In genomic region chr1:66816837-66817452, GRCm38 (mm10) we compare ENCODE assay signal across 8 mouse cellular contexts. TPM values are rescaled to one million over a fixed set of nuclear protein-coding genes. Genes with fewer than 3 reads are reported as not detected.
DNase-seq lines count a peak whose midpoint lies in the region; ATAC-seq lines count a peak whose summit lies in the region.

No protein-coding gene starts in this region.

- H3K9ac ChIP-seq in intestine, embryonic 15.5 days: peak overlapping the region; percentile 89

- intact Hi-C loops in gastrocnemius, postnatal 14 days (cut with DNase I; ENCODE audit: low total_unique reads): no loop called here
- intact Hi-C loops in left cerebral cortex, postnatal 14 days (cut with DNase I): loop anchor here (2.0 kb wide), 1 partner anchor 116 kb away; the partner anchor contains the start of gene Rpe

- WGBS in intestine, embryonic 15.5 days: 0% methylated on average over 38 of the region's 63 CpGs

- peak overlapping the region; percentile 97 for H3K27ac ChIP-seq in intestine, embryonic 15.5 days

- no peaks in the 10 kb centered on the region for H3K36me3 ChIP-seq in intestine, embryonic 15.5 days

- peak; percentile 88 for ATAC-seq in intestine, embryonic 15.5 days
- peak; percentile 31 for ATAC-seq in megakaryocyte-erythroid progenitor cell, adult 5-6 weeks (replicated peaks; ENCODE audit: low FRiP score, low TSS enrichment, poor library complexity, severe bottlenecking)

- no peaks in the 10 kb centered on the region for H3K4me1 ChIP-seq in intestine, embryonic 15.5 days (replicated peaks)

- H3K4me2 ChIP-seq in intestine, embryonic 15.5 days (replicated peaks): peak overlapping the region; percentile 57

- peak; percentile 96 to 97 for DNase-seq in adrenal gland, adult 18-20 months (ENCODE audit: low spot score in 2 of 2)
- DNase-seq in embryo, embryonic 10.5 days (ENCODE audit: low spot score): peak; percentile 94
- DNase-seq in gastrocnemius, postnatal 14 days: peak; percentile 92
- peak; percentile 96 to 97 for DNase-seq in left cerebral cortex, postnatal 14 days (ENCODE audit: low spot score in 2 of 2)
- peak; percentile 98 for DNase-seq in right cerebral cortex, postnatal 14 days
- peak; percentile 95 for DNase-seq in urinary bladder, postnatal 25 days (ENCODE audit: low spot score)

- no peaks in the 10 kb centered on the region for H3K27me3 ChIP-seq in intestine, embryonic 15.5 days (replicated peaks)

- no peaks in the 10 kb centered on the region for H3K9me3 ChIP-seq in intestine, embryonic 15.5 days

- H3K4me3 ChIP-seq in intestine, embryonic 15.5 days (replicated peaks): peak overlapping the region; percentile 84

RNA-seq across cellular contexts. Expression of gene Kansl1l, which starts 0.4 kb away (rescaled TPM):
- total RNA-seq in adrenal gland, adult 18-20 months (2021): 10 to 100 TPM; 16.4 to 17.5 TPM
- 10 to 100 TPM; 17.2 to 18.8 TPM for total RNA-seq in gastrocnemius, postnatal 14 days (2021)
- 12.0 and 12.1 TPM in 2 replicates for polyA plus RNA-seq in intestine, embryonic 15.5 days (2015; fragmentation: Nextera tagmentation; extraction: Ambion mirVana)
- total RNA-seq in left cerebral cortex, postnatal 14 days (2021): 10 to 100 TPM in 1 of 2 experiments, 1 to 10 TPM in 1; 9.6 to 10.2 TPM
- 28.2 and 36.1 TPM in 2 replicates for total RNA-seq in megakaryocyte-erythroid progenitor cell, adult 5-6 weeks (2014; fragmentation: Nextera tagmentation)
- 24.7 and 53.3 TPM in 2 replicates for total RNA-seq in megakaryocyte-erythroid progenitor cell, adult 5-6 weeks (2017)

RNA-seq across cellular contexts. Expression of gene Acadl, which starts 46.1 kb away (rescaled TPM):
- 100 to 1,000 TPM; 516 to 719 TPM for total RNA-seq in adrenal gland, adult 18-20 months (2021)
- 100 to 1,000 TPM; 267 to 388 TPM for total RNA-seq in gastrocnemius, postnatal 14 days (2021)
- polyA plus RNA-seq in intestine, embryonic 15.5 days (2015; fragmentation: Nextera tagmentation; extraction: Ambion mirVana): 227 and 229 TPM in 2 replicates
- total RNA-seq in left cerebral cortex, postnatal 14 days (2021): 10 to 100 TPM; 27.1 to 33.1 TPM
- total RNA-seq in megakaryocyte-erythroid progenitor cell, adult 5-6 weeks (2014; fragmentation: Nextera tagmentation): 85.6 and 91.2 TPM in 2 replicates
- 84.5 and 85.8 TPM in 2 replicates for total RNA-seq in megakaryocyte-erythroid progenitor cell, adult 5-6 weeks (2017)

Comparison
In these comparisons a context has a peak if more than half of its experiments do, and no peak if none do; other contexts are left out.
1. Peak in every context shown above with its lines: DNase-seq, ATAC-seq, H3K4me3 ChIP-seq and H3K27ac ChIP-seq.